Mouse (Mus musculus): ENCODE data around the gene Srp9. TPM values are rescaled to one million over a fixed set of nuclear protein-coding genes. Genes with fewer than 3 reads are reported as not detected.

Gene Srp9
- polyA plus RNA-seq (2014; fragmentation: Nextera tagmentation; extraction: Ambion mirVana), result 155 and 158 TPM in 2 replicates

- H3K27ac ChIP-seq (ENCODE audit: low read depth, low read length), result peak within 1 kb of the TSS; percentile 65
- H3K36me3 ChIP-seq (ENCODE audit: control insufficient read depth, insufficient read depth, low read length), result no peaks in the 10 kb centered on the region
- peaks cover 7% of the 10 kb centered on the region for H3K4me1 ChIP-seq (ENCODE audit: control insufficient read depth, insufficient read depth, low read length)
- peak within 1 kb of the TSS; percentile 70 for H3K4me2 ChIP-seq (ENCODE audit: low read length)
- peak; percentile 100 for ATAC-seq
- peak within 1 kb of the TSS; percentile 75 for H3K9ac ChIP-seq (ENCODE audit: low read length)
- H3K4me3 ChIP-seq (ENCODE audit: low read depth, low read length), result peak within 1 kb of the TSS; percentile 86
- DNase-seq (ENCODE audit: low spot score), result peak; percentile 98
- H3K9me3 ChIP-seq (replicated peaks; ENCODE audit: control insufficient read depth, low read length), result no peaks in the 10 kb centered on the region
- no peaks in the 10 kb centered on the region for H3K27me3 ChIP-seq (replicated peaks; ENCODE audit: control insufficient read depth, insufficient read depth, low read length)
- WGBS, result under 1% methylated on average over 36 of the region's 37 CpGs
Measured at GRCm38 (mm10) chr1:182124506-182124905, at the start of gene Srp9. TSS of gene Srp9 (plus strand) at chr1:182124737.

- Histone ChIP-seq H3K4me3 (ENCODE audit: low read depth, low read length) (no peak overlapping the region), H3K9me3 (replicated peaks; ENCODE audit: control insufficient read depth, low read length) (no peaks in the 10 kb centered on the region), H3K4me2 (ENCODE audit: low read length) (no peak overlapping the region), H3K27ac (ENCODE audit: low read depth, low read length) (no peak overlapping the region), H3K36me3 (ENCODE audit: control insufficient read depth, insufficient read depth, low read length) (no peaks in the 10 kb centered on the region), H3K4me1 (ENCODE audit: control insufficient read depth, insufficient read depth, low read length) (no peaks in the 10 kb centered on the region), H3K9ac (ENCODE audit: low read length) (0 out of 2 replicates have a peak overlapping the region, but pooled peaks have one; percentile 32), H3K27me3 (replicated peaks; ENCODE audit: control insufficient read depth, insufficient read depth, low read length) (no peaks in the 10 kb centered on the region)
- peak; percentile 24 for DNase-seq (ENCODE audit: low spot score)
- ATAC-seq, result no peak
- WGBS, result 32% methylated on average over 16 of the region's 16 CpGs
Measured at GRCm38 (mm10) chr1:182081744-182082419, 42.7 kb upstream of the Srp9 start.

- DNase-seq (ENCODE audit: low spot score) (no peak), ATAC-seq (no peak)
- no peak overlapping the region for H3K4me3 ChIP-seq (ENCODE audit: low read depth, low read length)
- H3K9me3 ChIP-seq (replicated peaks; ENCODE audit: control insufficient read depth, low read length), result no peaks in the 10 kb centered on the region
- no peak overlapping the region for H3K9ac ChIP-seq (ENCODE audit: low read length)
- H3K36me3 ChIP-seq (ENCODE audit: control insufficient read depth, insufficient read depth, low read length), result no peaks in the 10 kb centered on the region
- no peak overlapping the region for H3K4me2 ChIP-seq (ENCODE audit: low read length)
- no peaks in the 10 kb centered on the region for H3K27me3 ChIP-seq (replicated peaks; ENCODE audit: control insufficient read depth, insufficient read depth, low read length)
- H3K4me1 ChIP-seq (ENCODE audit: control insufficient read depth, insufficient read depth, low read length), result peaks cover 4% of the 10 kb centered on the region; the same call in 1 of the 2 replicates
- no peak overlapping the region for H3K27ac ChIP-seq (ENCODE audit: low read depth, low read length)
- 91% methylated on average over 4 of the region's 4 CpGs for whole genome bisulfite sequencing
Measured at GRCm38 (mm10) chr1:182083459-182083858, 41.1 kb upstream of the Srp9 start.

GRCm38 (mm10) chr1:182086759-182087158 is 37.8 kb upstream of the Srp9 start:
- no peak overlapping the region for H3K9ac ChIP-seq (ENCODE audit: low read length)
- DNase-seq (ENCODE audit: low spot score) (peak; percentile 60), ATAC-seq (peak; percentile 36)
- H3K4me2 ChIP-seq (ENCODE audit: low read length), result no peak overlapping the region
- peaks cover 23% of the 10 kb centered on the region for H3K4me1 ChIP-seq (ENCODE audit: control insufficient read depth, insufficient read depth, low read length)
- WGBS, result 16% methylated on average over 7 of the region's 7 CpGs
- no peaks in the 10 kb centered on the region for H3K9me3 ChIP-seq (replicated peaks; ENCODE audit: control insufficient read depth, low read length)
- no peaks in the 10 kb centered on the region for H3K27me3 ChIP-seq (replicated peaks; ENCODE audit: control insufficient read depth, insufficient read depth, low read length)
- H3K27ac ChIP-seq (ENCODE audit: low read depth, low read length), result no peak overlapping the region
- H3K36me3 ChIP-seq (ENCODE audit: control insufficient read depth, insufficient read depth, low read length), result no peaks in the 10 kb centered on the region
- no peak overlapping the region for H3K4me3 ChIP-seq (ENCODE audit: low read depth, low read length)

GRCm38 (mm10) chr1:182087351-182087750 is 37.2 kb upstream of the Srp9 start:
- Histone ChIP-seq H3K9ac (ENCODE audit: low read length) (no peak overlapping the region), H3K4me2 (ENCODE audit: low read length) (no peak overlapping the region), H3K27ac (ENCODE audit: low read depth, low read length) (no peak overlapping the region), H3K4me1 (ENCODE audit: control insufficient read depth, insufficient read depth, low read length) (peaks cover 23% of the 10 kb centered on the region), H3K36me3 (ENCODE audit: control insufficient read depth, insufficient read depth, low read length) (no peaks in the 10 kb centered on the region), H3K9me3 (replicated peaks; ENCODE audit: control insufficient read depth, low read length) (no peaks in the 10 kb centered on the region), H3K4me3 (ENCODE audit: low read depth, low read length) (no peak overlapping the region), H3K27me3 (replicated peaks; ENCODE audit: control insufficient read depth, insufficient read depth, low read length) (no peaks in the 10 kb centered on the region)
- whole genome bisulfite sequencing, result 93% methylated on average over 3 of the region's 3 CpGs
- ATAC-seq, result no peak
- no peak for DNase-seq (ENCODE audit: low spot score)

- 90% methylated on average over 14 of the region's 14 CpGs for WGBS
- Histone ChIP-seq H3K36me3 (ENCODE audit: control insufficient read depth, insufficient read depth, low read length) (no peaks in the 10 kb centered on the region), H3K9ac (ENCODE audit: low read length) (no peak overlapping the region), H3K4me2 (ENCODE audit: low read length) (no peak overlapping the region), H3K27ac (ENCODE audit: low read depth, low read length) (no peak overlapping the region), H3K4me1 (ENCODE audit: control insufficient read depth, insufficient read depth, low read length) (peaks cover 23% of the 10 kb centered on the region), H3K27me3 (replicated peaks; ENCODE audit: control insufficient read depth, insufficient read depth, low read length) (no peaks in the 10 kb centered on the region), H3K4me3 (ENCODE audit: low read depth, low read length) (no peak overlapping the region), H3K9me3 (replicated peaks; ENCODE audit: control insufficient read depth, low read length) (no peaks in the 10 kb centered on the region)
- DNase-seq (ENCODE audit: low spot score) (no peak), ATAC-seq (no peak)
Measured at GRCm38 (mm10) chr1:182087753-182088633, 36.5 kb upstream of the Srp9 start.

GRCm38 (mm10) chr1:182088844-182089418 is 35.6 kb upstream of the Srp9 start:
- no peaks in the 10 kb centered on the region for H3K36me3 ChIP-seq (ENCODE audit: control insufficient read depth, insufficient read depth, low read length)
- no peaks in the 10 kb centered on the region for H3K9me3 ChIP-seq (replicated peaks; ENCODE audit: control insufficient read depth, low read length)
- no peak overlapping the region for H3K4me2 ChIP-seq (ENCODE audit: low read length)
- H3K4me3 ChIP-seq (ENCODE audit: low read depth, low read length), result no peak overlapping the region
- 40% methylated on average over 14 of the region's 14 CpGs for WGBS
- ATAC-seq (peak; percentile 40; the same call in 1 of the 2 replicates), DNase-seq (ENCODE audit: low spot score) (peak; percentile 63)
- no peaks in the 10 kb centered on the region for H3K27me3 ChIP-seq (replicated peaks; ENCODE audit: control insufficient read depth, insufficient read depth, low read length)
- no peak overlapping the region for H3K9ac ChIP-seq (ENCODE audit: low read length)
- H3K4me1 ChIP-seq (ENCODE audit: control insufficient read depth, insufficient read depth, low read length), result peaks cover 23% of the 10 kb centered on the region
- no peak overlapping the region for H3K27ac ChIP-seq (ENCODE audit: low read depth, low read length)

- no peak for ATAC-seq
- no peak for DNase-seq (ENCODE audit: low spot score)
- Histone ChIP-seq H3K27me3 (replicated peaks; ENCODE audit: control insufficient read depth, insufficient read depth, low read length) (no peaks in the 10 kb centered on the region), H3K36me3 (ENCODE audit: control insufficient read depth, insufficient read depth, low read length) (no peaks in the 10 kb centered on the region), H3K27ac (ENCODE audit: low read depth, low read length) (0 out of 2 replicates have a peak overlapping the region, but pooled peaks have one; percentile 9), H3K4me1 (ENCODE audit: control insufficient read depth, insufficient read depth, low read length) (peaks cover 25% of the 10 kb centered on the region), H3K9ac (ENCODE audit: low read length) (no peak overlapping the region), H3K9me3 (replicated peaks; ENCODE audit: control insufficient read depth, low read length) (no peaks in the 10 kb centered on the region), H3K4me2 (ENCODE audit: low read length) (no peak overlapping the region), H3K4me3 (ENCODE audit: low read depth, low read length) (no peak overlapping the region)
- WGBS, result 46% methylated on average over 15 of the region's 15 CpGs
Measured at GRCm38 (mm10) chr1:182089600-182090297, 34.8 kb upstream of the Srp9 start.
